Mouse (Mus musculus) spleen, postnatal 0 days (tissue): ENCODE data around the gene Olfr983. TPM values are rescaled to one million over a fixed set of nuclear protein-coding genes. Genes with fewer than 3 reads are reported as not detected.

ENCODE experiments used
- polyA plus RNA-seq: library from polyadenylated mRNA; unstranded; fragments of >200 nt; fragmentation: Nextera tagmentation; extraction: Ambion mirVana; gene quantifications from 2 replicates; pipeline ENCODE4 v1.2.1, GENCODE M21; 2015

Olfr983 gene
- polyA plus RNA-seq = not detected in 2 replicates

GRCm38 (mm10) chr9:40093495-40093894 lies at the start of gene Olfr983:
Olfr983 (minus strand) TSS chr9:40093595.

GRCm38 (mm10) chr9:40130084-40130483 lies 36.7 kb upstream of the Olfr983 start, which contains the start of gene Olfr985:
Olfr985 (minus strand) TSS chr9:40130184.

GRCm38 (mm10) chr9:40114106-40114505 lies 20.7 kb upstream of the Olfr983 start, which contains the start of gene Olfr984:
Olfr984 (minus strand) TSS chr9:40114206.

GRCm38 (mm10) chr9:40073529-40073928 lies 19.9 kb downstream of the Olfr983 start, which contains the start of gene Olfr982:
Olfr982 (plus strand) TSS chr9:40073829.

Other genes with a start within 250 kb of the Olfr983 start
- gene Olfr972, start 227.2 kb downstream of the Olfr983 start, polyA plus RNA-seq = not detected in 2 replicates
- gene Olfr229, start 186.3 kb downstream of the Olfr983 start, polyA plus RNA-seq = not detected in 2 replicates
- gene Olfr974, start 156.1 kb downstream of the Olfr983 start, polyA plus RNA-seq = not detected in 2 replicates
- gene Olfr975, start 141.5 kb downstream of the Olfr983 start, polyA plus RNA-seq = not detected in 2 replicates
- gene Olfr976, start 132.5 kb downstream of the Olfr983 start, polyA plus RNA-seq = not detected in 2 replicates
- not detected in 2 replicates for gene Olfr978, start 101.5 kb downstream of the Olfr983 start, polyA plus RNA-seq
- gene Olfr979, start 90.1 kb downstream of the Olfr983 start, polyA plus RNA-seq = not detected in 2 replicates
- not detected in 2 replicates for gene Olfr980, start 84.0 kb downstream of the Olfr983 start, polyA plus RNA-seq
- not detected in 2 replicates for gene Olfr981, start 72.1 kb downstream of the Olfr983 start, polyA plus RNA-seq
- gene Olfr982, start 19.8 kb downstream of the Olfr983 start, polyA plus RNA-seq = not detected in 2 replicates
- gene Olfr984, start 20.6 kb upstream of the Olfr983 start, polyA plus RNA-seq = not detected in 2 replicates
- gene Olfr985, start 36.6 kb upstream of the Olfr983 start, polyA plus RNA-seq = not detected in 2 replicates
- not detected in 2 replicates for gene Tmem225, start 54.5 kb upstream of the Olfr983 start, polyA plus RNA-seq
- gene Olfr986, start 87.3 kb upstream of the Olfr983 start, polyA plus RNA-seq = not detected in 2 replicates
- gene Zfp202, start 98.7 kb upstream of the Olfr983 start, polyA plus RNA-seq = 0.90 and 1.0 TPM in 2 replicates
- 0.25 and 0.50 TPM in 2 replicates for gene Scn3b, start 175.6 kb upstream of the Olfr983 start, polyA plus RNA-seq